Mouse (Mus musculus) layer of hippocampus, adult 18-20 months (tissue): ENCODE results near the gene Creb5. TPM values are rescaled to one million over a fixed set of nuclear protein-coding genes. Genes with fewer than 3 reads are reported as not detected.
A peak's percentile ranks its signal among the peaks of the same experiment; 100 is the strongest.

Experiments
- DNase-seq, 2 experiments: peaks; one replicate each; pipeline ENCODE4 v3.0.0; 2022; ENCODE audit warnings: low spot score in 2 of 2
- total RNA-seq, 2 experiments: library from RNA; stranded (reverse); gene quantifications; 2 replicates each; pipeline ENCODE4 v1.2.3; 2021

Creb5 gene
- total RNA-seq, 2 experiments from 2014 or later = 2.6 to 3.2 TPM

DNA sequence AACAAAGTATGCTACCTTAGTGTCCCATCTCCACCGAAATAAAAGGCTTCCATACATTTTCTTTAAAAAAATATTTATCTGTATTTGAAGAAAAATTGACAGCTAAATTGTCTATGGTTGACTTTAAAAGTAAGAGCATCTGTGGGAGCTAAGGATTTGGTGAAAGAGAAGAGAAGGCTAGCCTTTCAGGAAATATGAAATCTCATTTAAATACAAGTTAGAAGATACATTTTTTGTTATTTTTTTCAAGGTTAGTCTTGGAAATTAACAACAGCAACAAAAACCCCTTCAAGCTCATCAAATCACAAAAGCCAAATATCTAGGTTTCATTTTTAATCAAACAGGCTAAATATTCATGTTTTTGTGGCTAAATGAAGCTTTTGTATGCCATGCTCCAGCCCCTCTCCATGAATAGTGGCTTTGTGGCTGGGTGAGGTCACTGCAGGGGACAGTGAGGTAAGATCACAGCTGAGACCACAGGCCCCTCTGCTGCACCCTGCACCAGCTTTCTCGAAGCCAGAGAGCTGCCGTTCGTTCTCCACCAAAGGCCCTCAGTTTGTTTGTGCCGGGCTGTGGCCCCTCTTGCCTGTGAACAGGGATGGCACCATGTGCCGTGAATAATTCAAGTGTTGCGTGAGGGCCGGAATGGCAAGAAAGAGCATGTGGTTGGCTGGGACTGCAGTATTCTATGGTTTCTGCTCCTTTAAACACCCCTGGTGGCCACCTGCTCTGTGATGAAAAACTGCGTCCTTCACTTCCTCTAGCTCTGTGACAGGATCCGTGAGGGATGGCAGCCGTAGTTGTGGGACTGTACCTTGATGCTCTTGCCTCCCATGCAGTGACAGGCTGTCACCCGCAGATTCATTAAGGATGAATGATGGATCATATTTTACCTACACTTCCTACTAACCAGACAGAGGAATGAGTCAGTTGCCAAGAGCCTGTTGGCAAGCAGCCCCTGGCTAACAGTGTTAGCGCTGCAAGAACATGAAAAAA, 350.6 kb downstream of the Creb5 start:
- peak; percentile 28 to 44 for DNase-seq

GRCm38 (mm10) chr6:53641633-53642605, 354.8 kb downstream of the Creb5 start:
- no peak for DNase-seq

DNA sequence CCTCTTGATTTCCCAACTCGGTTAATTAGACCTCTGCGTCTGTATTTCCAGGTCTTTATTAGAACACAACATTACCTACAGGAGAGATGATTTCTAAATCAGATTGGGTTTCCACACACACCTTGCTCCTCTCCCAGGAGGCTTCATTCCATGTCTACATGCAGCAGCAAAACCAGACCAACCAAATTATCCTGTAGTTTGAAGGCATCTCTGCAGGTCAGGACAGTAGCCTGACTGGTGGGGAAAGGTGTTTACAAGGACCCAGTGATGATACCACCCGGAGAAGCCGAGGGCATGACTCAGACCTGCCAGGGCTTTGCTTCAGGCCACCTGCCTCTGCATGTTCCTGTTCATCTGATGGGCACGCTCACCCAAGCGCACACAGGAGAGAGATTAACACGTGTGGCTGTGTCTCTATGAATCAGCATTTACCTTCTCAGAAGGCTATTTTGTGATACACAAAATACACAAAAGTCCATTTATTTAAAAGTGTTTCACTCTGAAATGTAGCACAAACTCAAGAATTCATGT, 355.8 kb downstream of the Creb5 start:
- DNase-seq = no peak

GRCm38 (mm10) chr6:53643481-53643880, 356.4 kb downstream of the Creb5 start:
- no peak for DNase-seq

- DNase-seq = no peak
Measured at GRCm38 (mm10) chr6:53644056-53644455, 357.0 kb downstream of the Creb5 start.

DNA sequence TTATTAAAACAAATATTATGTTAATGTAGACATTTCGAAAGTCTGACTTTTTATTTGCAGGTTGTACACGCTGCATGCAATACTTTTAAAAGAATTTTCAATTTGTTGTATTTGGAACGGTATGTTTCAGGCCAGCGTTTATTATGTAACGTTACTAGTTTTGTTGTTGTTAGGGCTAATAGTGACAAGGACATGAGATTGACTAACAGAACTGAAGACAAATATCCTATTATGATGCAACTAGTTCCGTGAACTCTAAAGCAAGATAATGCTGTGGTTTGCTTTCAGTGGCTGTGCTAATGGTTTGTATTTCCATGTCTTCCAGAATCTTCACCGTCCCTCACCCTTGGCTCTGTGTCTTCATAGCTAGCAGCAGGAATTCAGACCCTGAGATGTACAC, 357.9 kb downstream of the Creb5 start:
- DNase-seq = no peak

DNA sequence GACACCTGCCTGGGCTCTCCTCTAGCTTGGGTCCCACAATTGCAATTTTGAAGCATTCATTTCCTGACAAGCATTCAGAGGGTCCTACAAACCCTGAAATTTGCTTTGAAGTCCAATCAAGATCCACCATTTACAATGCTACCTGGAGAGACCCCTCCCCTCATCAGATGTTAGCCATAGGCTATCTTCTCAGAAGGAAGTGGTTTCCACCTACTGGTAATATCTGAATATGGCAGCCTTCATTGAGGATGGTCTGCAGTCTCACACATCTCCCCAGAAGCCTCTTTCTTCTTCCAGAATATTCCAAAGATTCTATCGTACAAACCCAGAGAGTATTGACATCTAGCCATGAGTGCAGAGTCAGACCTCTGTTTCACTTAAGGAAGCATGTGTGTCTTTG, 362.7 kb downstream of the Creb5 start:
- no peak for DNase-seq

- DNase-seq = no peak
Measured at GRCm38 (mm10) chr6:53652691-53653090, 365.6 kb downstream of the Creb5 start.

GRCm38 (mm10) chr6:53653706-53654360, 366.8 kb downstream of the Creb5 start:
- DNase-seq = no peak

DNA sequence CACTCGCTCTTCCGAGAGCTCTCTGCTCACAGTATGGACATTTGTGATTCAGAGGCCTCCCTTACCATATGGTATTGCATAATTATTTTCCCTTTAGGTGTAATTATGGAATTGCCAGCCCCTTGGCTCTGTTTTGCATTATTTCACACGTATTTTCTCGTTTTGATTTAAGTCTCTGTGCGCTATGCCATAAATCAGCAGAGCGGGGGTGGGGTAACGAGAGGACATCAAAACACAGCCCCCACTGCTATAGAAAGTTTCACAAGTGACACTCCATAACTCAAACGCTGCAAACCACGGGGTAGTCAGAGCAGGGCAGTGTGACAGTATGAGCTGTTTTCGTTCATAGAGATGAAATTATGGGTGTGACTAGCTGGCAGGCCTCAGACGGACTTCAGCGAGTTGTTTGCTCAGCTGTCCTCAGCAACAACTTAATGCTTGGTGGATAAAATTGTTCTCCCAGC, 367.3 kb downstream of the Creb5 start:
- DNase-seq = no peak

DNA sequence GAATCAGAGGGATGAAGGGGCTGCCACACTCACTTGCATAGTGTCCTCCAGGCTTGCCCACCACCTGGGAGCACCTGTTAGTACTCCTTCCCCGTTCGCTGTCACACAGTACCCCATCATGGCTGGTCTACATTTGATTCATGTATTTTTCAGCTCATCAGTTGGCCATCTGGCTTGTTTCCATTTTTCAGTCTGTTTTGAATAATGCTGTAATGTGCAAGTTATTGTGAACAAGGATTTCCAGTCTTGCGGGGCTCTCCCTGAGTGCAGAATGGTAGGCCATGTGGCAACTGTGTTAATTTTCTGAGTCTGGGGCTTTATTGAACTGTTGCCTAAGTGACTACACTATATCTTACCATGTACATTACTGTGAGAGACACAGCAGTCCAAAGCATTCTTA, 369.4 kb downstream of the Creb5 start:
- DNase-seq = no peak

GRCm38 (mm10) chr6:53657483-53657882, 370.4 kb downstream of the Creb5 start:
- DNase-seq = no peak

GRCm38 (mm10) chr6:53662858-53663833, 376.1 kb downstream of the Creb5 start:
- DNase-seq = no peak

DNA sequence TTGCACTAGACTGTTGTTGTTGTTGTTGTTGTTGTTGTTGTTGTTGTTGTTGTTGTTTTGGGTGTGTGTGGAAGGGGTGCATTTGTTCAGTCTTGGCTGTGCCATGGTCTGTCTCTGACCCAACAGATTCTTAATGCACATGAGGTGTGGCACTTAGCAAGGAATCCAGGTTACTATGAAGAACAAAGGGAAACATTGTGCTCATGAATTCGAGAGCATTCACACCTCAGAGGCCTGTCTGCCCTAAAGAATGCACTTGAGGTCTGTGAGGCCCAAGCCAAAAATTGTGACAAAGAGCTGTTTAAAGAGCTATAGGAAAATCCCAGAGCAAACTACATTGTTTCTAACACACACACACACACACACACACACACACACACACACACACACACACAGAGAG, 377.7 kb downstream of the Creb5 start:
- DNase-seq = no peak

- DNase-seq = no peak
Measured at GRCm38 (mm10) chr6:53666503-53666902, 379.4 kb downstream of the Creb5 start.

GRCm38 (mm10) chr6:53678307-53678706, 391.2 kb downstream of the Creb5 start:
- DNase-seq = no peak

- no peak for DNase-seq
Measured at GRCm38 (mm10) chr6:53680046-53680445, 393.0 kb downstream of the Creb5 start.

DNA sequence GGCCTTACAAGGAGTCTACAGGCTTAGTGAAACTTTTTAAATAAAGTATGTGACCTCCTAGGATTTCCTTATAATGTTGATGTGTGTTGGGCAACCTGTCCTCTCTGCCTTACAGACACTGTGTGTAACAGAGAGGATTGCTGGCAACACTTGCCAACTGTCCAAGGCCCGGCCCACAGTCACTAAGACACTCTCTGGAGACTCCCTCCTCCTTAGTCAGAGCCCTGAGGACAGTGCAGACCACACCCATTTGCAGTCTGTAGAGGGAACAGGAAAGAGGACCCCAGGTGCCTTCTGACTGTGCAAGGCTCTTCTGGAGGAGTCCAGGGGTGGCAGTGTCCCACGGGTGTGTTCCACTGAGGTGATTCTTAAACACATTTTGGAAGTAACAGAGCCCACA, 397.3 kb downstream of the Creb5 start:
- DNase-seq = no peak

DNA sequence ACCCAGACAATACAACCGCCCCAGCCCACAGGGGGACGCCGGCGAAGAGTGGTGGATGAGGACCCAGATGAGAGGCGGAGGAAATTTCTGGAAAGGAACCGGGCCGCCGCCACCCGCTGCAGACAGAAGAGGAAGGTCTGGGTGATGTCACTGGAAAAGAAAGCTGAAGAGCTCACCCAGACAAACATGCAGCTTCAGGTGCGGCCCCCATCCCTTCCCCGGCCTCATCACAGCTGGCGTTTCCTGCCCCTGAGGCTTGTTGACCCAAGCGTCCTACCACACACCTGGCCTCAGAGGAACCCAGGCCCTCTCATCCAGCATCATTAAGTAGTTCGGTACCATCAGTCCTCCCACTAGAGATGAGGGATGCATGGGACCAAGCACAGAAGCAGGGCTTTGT, 398.3 kb downstream of the Creb5 start:
- DNase-seq = no peak
